Mouse (Mus musculus) heart, adult 2 months (tissue): ENCODE results near the gene Pdzd2. TPM values are rescaled to one million over a fixed set of nuclear protein-coding genes. Genes with fewer than 3 reads are reported as not detected.
A peak's percentile ranks its signal among the peaks of the same experiment; 100 is the strongest.

ENCODE experiments used
- DNase-seq, 2 experiments: peaks; one replicate each; pipeline ENCODE4 v3.0.0; 2021
- H3K27ac ChIP-seq: fragments of 200-600 bp; 2 replicates; pipeline ENCODE4 v1.8.1; 2022
- H3K27me3 ChIP-seq: fragments of 200-500 bp; 2 replicates; pipeline ENCODE4 v1.6.1; 2012; ENCODE audit warnings: mild to moderate bottlenecking, low read length, inconsistent platforms, mixed read lengths; ENCODE audit not compliant: control insufficient read depth, insufficient read depth
- H3K36me3 ChIP-seq: fragments of 200-500 bp; 2 replicates; pipeline ENCODE4 v1.6.1; 2012; ENCODE audit warnings: low read length, inconsistent platforms; ENCODE audit not compliant: control insufficient read depth, insufficient read depth
- H3K4me1 ChIP-seq: fragments of 200-500 bp; 2 replicates; pipeline ENCODE4 v1.6.1; 2011; ENCODE audit warnings: low read length; ENCODE audit not compliant: control insufficient read depth, insufficient read depth
- H3K4me3 ChIP-seq: fragments of 200-600 bp; 2 replicates; pipeline ENCODE4 v1.8.1; 2022
- H3K79me2 ChIP-seq: fragments of 200-500 bp; replicated peaks from 2 replicates; pipeline ENCODE4 v1.6.1; 2012; ENCODE audit warnings: mild to moderate bottlenecking, inconsistent platforms, low read length, moderate library complexity, mixed read lengths; ENCODE audit not compliant: control insufficient read depth, insufficient read depth
- H3K9ac ChIP-seq: fragments of 200-500 bp; 2 replicates; pipeline ENCODE4 v1.6.1; 2012; ENCODE audit warnings: low read depth, mild to moderate bottlenecking, control low read depth, inconsistent platforms, low read length, mixed read lengths
- CTCF ChIP-seq: fragments of 200-600 bp; IDR thresholded peaks from 2 replicates; pipeline ENCODE4 v1.8.1; 2022; ENCODE audit warnings: antibody characterized with exemption, mild to moderate bottlenecking, moderate library complexity
- EP300 ChIP-seq: fragments of 200-500 bp; IDR thresholded peaks from 2 replicates; pipeline ENCODE4 v1.6.1; 2011; ENCODE audit warnings: low read depth, low read length, control low read depth; ENCODE audit not compliant: insufficient read depth
- POLR2A ChIP-seq: fragments of 200-500 bp; IDR thresholded peaks from 2 replicates; pipeline ENCODE4 v1.6.1; 2011; ENCODE audit warnings: mild to moderate bottlenecking, low read depth, low read length, control low read depth; ENCODE audit not compliant: insufficient read depth
- WGBS: fragments of 180-500 bp; shearing (Covaris S2); methylation state at CpG from one replicate; pipeline ENCODE4 v1.1.7; 2018; 5-methylcytosine and 5-hydroxymethylcytosine counted together
- intact Hi-C: fragments of 180-260 bp; cut with DNase I; formaldehyde crosslinking; loops from one replicate; pipeline ENCODE4 v1.15.1; 2025
- polyA plus RNA-seq: library from polyadenylated mRNA; depleted of rRNA; stranded (reverse); fragments of >200 nt; gene quantifications from 2 replicates; pipeline ENCODE4 v1.2.3, GENCODE M21; 2012
- total RNA-seq, 2 experiments: library from RNA; stranded (reverse); gene quantifications; 2 replicates each; pipeline ENCODE4 v1.2.3; 2021

The Pdzd2 gene
- total and polyA plus RNA-seq, 3 experiments: 15.0 to 83.9 (median 78.9) TPM

GRCm38 (mm10) chr15:12331300-12331699 is 408.4 kb downstream of the Pdzd2 start:
- no peak for DNase-seq
- Histone ChIP-seq H3K27me3 (no peaks in the 10 kb centered on the region), H3K4me3 (no peak overlapping the region), H3K27ac (no peak overlapping the region), H3K79me2 (peaks cover 9% of the 10 kb centered on the region), H3K4me1 (peaks cover 22% of the 10 kb centered on the region), H3K9ac (no peak overlapping the region), H3K36me3 (peaks cover 18% of the 10 kb centered on the region)
- WGBS: 30% methylated on average over 1 of the region's 1 CpGs
- intact Hi-C loops: no loop called here
- no peak for TF ChIP-seq CTCF
- TF ChIP-seq EP300: no peak
- no peak for TF ChIP-seq POLR2A

DNA sequence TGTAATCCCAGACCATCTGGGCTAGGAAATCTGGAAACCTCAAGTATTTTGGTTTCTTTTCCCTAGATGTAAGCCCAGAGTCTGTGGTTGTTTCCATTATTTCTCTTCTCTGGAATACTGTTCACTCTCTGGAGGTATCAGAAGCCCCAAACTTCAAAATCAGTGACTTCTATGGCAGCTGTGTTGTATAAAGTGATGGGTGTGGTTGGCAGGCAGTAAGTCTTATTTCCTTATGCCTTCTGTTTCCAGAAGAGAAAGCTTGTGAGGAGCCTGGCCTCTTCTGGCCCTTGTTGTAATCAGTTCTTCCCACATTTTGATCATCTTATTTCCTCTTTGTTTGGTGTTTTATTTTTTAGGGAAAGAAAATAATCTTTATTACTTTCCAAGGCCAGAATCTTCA is 408.8 kb downstream of the Pdzd2 start:
- Histone ChIP-seq H3K9ac (no peak overlapping the region), H3K4me1 (peaks cover 22% of the 10 kb centered on the region), H3K27me3 (no peaks in the 10 kb centered on the region), H3K4me3 (no peak overlapping the region), H3K36me3 (peaks cover 22% of the 10 kb centered on the region), H3K79me2 (peaks cover 11% of the 10 kb centered on the region), H3K27ac (0 out of 2 replicates have a peak overlapping the region, but pooled peaks have one; percentile 8)
- DNase-seq: no peak
- TF ChIP-seq POLR2A (no peak), CTCF (no peak), EP300 (no peak)
- intact Hi-C loops: no loop called here

DNA sequence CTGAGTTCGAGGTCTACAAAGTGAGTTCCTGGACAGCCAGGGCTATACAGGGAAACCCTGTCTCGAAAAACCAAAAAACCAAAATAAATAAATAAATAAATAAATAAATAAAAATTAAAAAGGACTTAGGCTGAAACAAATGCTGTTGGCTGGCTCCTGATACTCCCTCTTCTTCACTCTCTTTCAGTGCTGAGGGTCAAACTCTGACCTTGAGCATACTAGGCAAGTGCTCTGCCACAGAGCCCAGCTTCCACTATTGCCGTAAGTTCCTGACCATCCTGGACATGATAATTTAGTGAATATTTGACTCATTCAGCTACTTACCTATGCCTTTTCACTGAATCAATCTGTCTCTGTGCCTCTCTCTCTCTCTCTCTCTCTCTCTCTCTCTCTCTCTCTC is 409.3 kb downstream of the Pdzd2 start:
- Histone ChIP-seq H3K36me3 (peaks cover 24% of the 10 kb centered on the region), H3K79me2 (peaks cover 14% of the 10 kb centered on the region), H3K9ac (no peak overlapping the region), H3K4me3 (no peak overlapping the region), H3K27ac (no peak overlapping the region), H3K4me1 (peaks cover 23% of the 10 kb centered on the region), H3K27me3 (no peaks in the 10 kb centered on the region)
- TF ChIP-seq CTCF (no peak), EP300 (no peak), POLR2A (no peak)
- 63% methylated on average over 3 of the region's 3 CpGs for WGBS
- no peak for DNase-seq
- intact Hi-C loops: no loop called here

DNA sequence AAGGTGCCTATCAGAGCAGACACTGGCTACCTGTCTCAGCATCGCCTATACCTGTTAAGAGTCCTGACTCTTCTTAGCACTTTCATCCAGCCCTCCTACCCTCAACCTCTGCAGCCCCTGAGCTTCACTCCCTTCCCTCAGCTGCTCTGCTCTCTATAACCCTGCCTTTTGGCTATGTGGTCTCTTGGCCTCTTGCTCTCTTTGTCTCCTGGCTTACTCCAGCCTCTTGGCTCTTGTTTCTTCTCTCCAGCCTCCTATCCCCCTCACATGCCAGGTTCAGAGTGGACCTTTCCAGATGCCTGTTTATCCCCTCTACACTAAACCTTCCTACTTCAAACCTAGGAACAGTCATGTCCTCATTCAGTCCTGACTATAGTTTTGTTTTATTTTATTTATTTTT is 415.4 kb downstream of the Pdzd2 start:
- H3K79me2 ChIP-seq: peaks cover 11% of the 10 kb centered on the region
- no peak overlapping the region for H3K9ac ChIP-seq
- no peak overlapping the region; the same call in 1 of the 2 replicates for H3K27ac ChIP-seq
- WGBS: 79% methylated on average over 1 of the region's 1 CpGs
- H3K4me1 ChIP-seq: peaks cover 14% of the 10 kb centered on the region
- DNase-seq: no peak
- no peaks in the 10 kb centered on the region for H3K27me3 ChIP-seq
- intact Hi-C loops: loop anchor here (5.0 kb wide), 1 partner anchor 127 kb away; no protein-coding TSS in a partner anchor
- H3K36me3 ChIP-seq: peaks cover 22% of the 10 kb centered on the region
- no peak overlapping the region for H3K4me3 ChIP-seq
- no peak for TF ChIP-seq EP300
- TF ChIP-seq POLR2A: no peak
- TF ChIP-seq CTCF: no peak

DNA sequence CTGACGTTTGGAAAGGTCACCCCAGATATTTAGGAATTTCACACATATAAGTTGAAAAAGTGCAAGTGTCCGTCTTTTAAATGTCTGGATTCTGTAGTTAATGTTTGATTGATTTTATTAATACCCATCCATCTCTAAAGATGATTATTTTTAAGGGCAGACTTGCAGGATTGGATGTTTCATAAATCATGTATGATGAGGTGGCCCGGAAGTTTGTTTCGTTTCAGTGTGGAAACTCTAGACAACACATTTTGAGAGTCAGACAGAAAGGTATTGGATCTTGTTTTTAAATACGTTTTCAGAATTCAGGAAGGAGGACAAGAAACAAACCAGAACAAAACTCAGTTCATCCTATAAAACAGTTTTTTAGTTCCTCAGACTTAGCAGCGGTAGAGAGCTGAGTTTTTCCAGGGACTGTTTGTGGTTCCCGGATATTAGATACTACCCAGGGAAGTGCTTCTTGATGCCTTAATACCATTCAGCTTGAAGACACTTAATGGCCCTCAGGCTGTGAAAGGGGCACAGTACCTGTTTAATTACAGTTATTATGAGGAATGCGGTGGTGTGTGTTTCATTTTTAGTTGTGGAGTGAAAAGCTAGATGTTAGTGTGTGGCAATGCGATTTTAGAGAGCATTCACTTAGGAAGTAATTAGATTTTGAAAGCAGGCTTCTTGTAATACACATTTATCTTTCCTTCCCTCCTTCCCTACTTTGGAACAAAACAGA is 416.9 kb downstream of the Pdzd2 start:
- Histone ChIP-seq H3K9ac (peak overlapping the region; percentile 100), H3K27me3 (no peaks in the 10 kb centered on the region), H3K36me3 (peaks cover 20% of the 10 kb centered on the region), H3K4me1 (peaks cover 13% of the 10 kb centered on the region), H3K79me2 (peaks cover 11% of the 10 kb centered on the region), H3K4me3 (peak overlapping the region; percentile 96), H3K27ac (peak overlapping the region; percentile 99)
- intact Hi-C loops: loop anchor here (5.0 kb wide), 1 partner anchor 126 kb away; no protein-coding TSS in a partner anchor
- WGBS: 3% methylated on average over 9 of the region's 9 CpGs
- TF ChIP-seq EP300 (no peak), CTCF (no peak), POLR2A (no peak)
- DNase-seq: no peak

GRCm38 (mm10) chr15:12321788-12322621 is 417.7 kb downstream of the Pdzd2 start, which contains the start of gene 1810049J17Rik:
1810049J17Rik (minus strand) TSS chr15:12321899.
- peak; percentile 61 to 73 for DNase-seq
- TF ChIP-seq CTCF (no peak), EP300 (no peak), POLR2A (no peak)
- H3K36me3 ChIP-seq: peaks cover 18% of the 10 kb centered on the region
- peak within 1 kb of the TSS; percentile 99 for H3K27ac ChIP-seq
- H3K9ac ChIP-seq: peak within 1 kb of the TSS; percentile 100
- no peaks in the 10 kb centered on the region for H3K27me3 ChIP-seq
- H3K4me1 ChIP-seq: peaks cover 11% of the 10 kb centered on the region
- WGBS: under 1% methylated on average over 69 of the region's 70 CpGs
- intact Hi-C loops: loop anchor here (5.0 kb wide), 1 partner anchor 125 kb away; no protein-coding TSS in a partner anchor
- H3K4me3 ChIP-seq: peak within 1 kb of the TSS; percentile 96
- H3K79me2 ChIP-seq: peaks cover 10% of the 10 kb centered on the region
